Mouse (Mus musculus) kidney, embryonic 14.5 days (tissue): Measurements from ENCODE around the gene Mettl7a2. TPM values are rescaled to one million over a fixed set of nuclear protein-coding genes. Genes with fewer than 3 reads are reported as not detected.
A peak's percentile ranks its signal among the peaks of the same experiment; 100 is the strongest.

ENCODE experiments used
- ATAC-seq: fragments of 200-750 bp; cut with Nextera tagmentation; 2 replicates; pipeline ENCODE4 v1.8.0; 2017; ENCODE audit warnings: moderate number of reproducible peaks, mild to moderate bottlenecking, moderate TSS enrichment, moderate library complexity; ENCODE audit not compliant: low FRiP score, low TSS enrichment
- H3K27ac ChIP-seq: fragments of 300-500 bp; sonication (generic); 2 replicates; pipeline ENCODE4 v1.5.1; 2014; ENCODE audit warnings: low read depth, mild to moderate bottlenecking, low read length, moderate library complexity, mixed read lengths
- H3K27me3 ChIP-seq: fragments of 300-500 bp; sonication (generic); 2 replicates; pipeline ENCODE4 v1.6.1; 2014; ENCODE audit warnings: mild to moderate bottlenecking, low read length; ENCODE audit not compliant: control insufficient read depth, insufficient read depth
- H3K36me3 ChIP-seq: fragments of 300-500 bp; sonication (generic); 2 replicates; pipeline ENCODE4 v1.6.1; 2014; ENCODE audit warnings: low read length, mixed read lengths; ENCODE audit not compliant: control insufficient read depth, insufficient read depth
- H3K4me1 ChIP-seq: fragments of 300-500 bp; sonication (generic); 2 replicates; pipeline ENCODE4 v1.6.1; 2014; ENCODE audit warnings: low read length, mixed read lengths; ENCODE audit not compliant: control insufficient read depth, insufficient read depth
- H3K4me2 ChIP-seq: fragments of 300-500 bp; sonication (generic); replicated peaks from 2 replicates; pipeline ENCODE4 v1.6.1; 2014; ENCODE audit warnings: low read depth, mild to moderate bottlenecking, low read length
- H3K4me3 ChIP-seq: fragments of 300-500 bp; sonication (generic); 2 replicates; pipeline ENCODE4 v1.5.1; 2014; ENCODE audit warnings: mild to moderate bottlenecking, low read length
- H3K9ac ChIP-seq: fragments of 300-500 bp; sonication (generic); 2 replicates; pipeline ENCODE4 v1.6.1; 2014; ENCODE audit warnings: low read depth, mild to moderate bottlenecking, low read length, moderate library complexity
- H3K9me3 ChIP-seq: fragments of 300-500 bp; sonication (generic); 2 replicates; pipeline ENCODE4 v1.6.1; 2016; ENCODE audit warnings: low read length; ENCODE audit not compliant: control insufficient read depth
- WGBS: fragments of 180-500 bp; shearing (Covaris S2); extraction: QIAGEN DNeasy Blood & Tissue Kit; methylation state at CpG from one replicate; pipeline ENCODE4 v1.1.7; 2014; 5-methylcytosine and 5-hydroxymethylcytosine counted together
- polyA plus RNA-seq: library from polyadenylated mRNA; unstranded; fragments of >200 nt; fragmentation: Nextera tagmentation; extraction: Ambion mirVana; gene quantifications from 2 replicates; pipeline ENCODE4 v1.2.1, GENCODE M21; 2014

Mettl7a2 gene
- polyA plus RNA-seq, 1 experiment from 2014 or later: not detected

GRCm38 (mm10) chr15:100401811-100402210, 48.8 kb downstream of the Mettl7a2 start:
- Histone ChIP-seq H3K4me1 (no peaks in the 10 kb centered on the region), H3K4me2 (no peak overlapping the region), H3K9ac (no peak overlapping the region), H3K36me3 (peaks cover 80% of the 10 kb centered on the region), H3K27me3 (no peaks in the 10 kb centered on the region), H3K9me3 (no peaks in the 10 kb centered on the region), H3K4me3 (no peak overlapping the region), H3K27ac (no peak overlapping the region)
- no peak for ATAC-seq
- 89% methylated on average over 4 of the region's 4 CpGs for WGBS

- Histone ChIP-seq H3K4me1 (no peaks in the 10 kb centered on the region), H3K4me2 (no peak overlapping the region), H3K27ac (no peak overlapping the region), H3K4me3 (no peak overlapping the region), H3K9me3 (no peaks in the 10 kb centered on the region), H3K36me3 (peaks cover 75% of the 10 kb centered on the region), H3K9ac (no peak overlapping the region), H3K27me3 (no peaks in the 10 kb centered on the region)
- 91% methylated on average over 14 of the region's 14 CpGs for WGBS
- ATAC-seq: no peak
These were observed 49.3 kb downstream of the Mettl7a2 start for GRCm38 (mm10) chr15:100402347-100402746.

GRCm38 (mm10) chr15:100402798-100403197, 49.8 kb downstream of the Mettl7a2 start:
- 82% methylated on average over 4 of the region's 4 CpGs for WGBS
- H3K9ac ChIP-seq: no peak overlapping the region

GRCm38 (mm10) chr15:100403318-100404000, 50.5 kb downstream of the Mettl7a2 start:
- H3K27me3 ChIP-seq: no peaks in the 10 kb centered on the region
- H3K27ac ChIP-seq: no peak overlapping the region
- no peak overlapping the region for H3K9ac ChIP-seq
- peaks cover 73% of the 10 kb centered on the region for H3K36me3 ChIP-seq
- H3K9me3 ChIP-seq: no peaks in the 10 kb centered on the region
- no peak for ATAC-seq
- H3K4me1 ChIP-seq: no peaks in the 10 kb centered on the region
- 88% methylated on average over 16 of the region's 16 CpGs for WGBS
- no peak overlapping the region for H3K4me2 ChIP-seq
- H3K4me3 ChIP-seq: no peak overlapping the region

More at GRCm38 (mm10) chr15:100402798-100403197, 49.8 kb downstream of the Mettl7a2 start:
- Histone ChIP-seq H3K27me3 (no peaks in the 10 kb centered on the region), H3K4me1 (no peaks in the 10 kb centered on the region), H3K4me2 (no peak overlapping the region), H3K36me3 (peaks cover 73% of the 10 kb centered on the region), H3K9me3 (no peaks in the 10 kb centered on the region), H3K4me3 (no peak overlapping the region), H3K27ac (no peak overlapping the region)
- ATAC-seq: no peak

- no peak overlapping the region for H3K4me2 ChIP-seq
- WGBS: 77% methylated on average over 5 of the region's 5 CpGs
- H3K4me3 ChIP-seq: no peak overlapping the region
- 0 out of 2 replicates have a peak overlapping the region, but pooled peaks have one; percentile 43 for H3K27ac ChIP-seq
- H3K27me3 ChIP-seq: no peaks in the 10 kb centered on the region
- no peak for ATAC-seq
- no peaks in the 10 kb centered on the region for H3K9me3 ChIP-seq
- no peaks in the 10 kb centered on the region for H3K4me1 ChIP-seq
- peaks cover 63% of the 10 kb centered on the region for H3K36me3 ChIP-seq
- no peak overlapping the region for H3K9ac ChIP-seq
These were observed 53.1 kb downstream of the Mettl7a2 start for GRCm38 (mm10) chr15:100406088-100406487.

- 47% methylated on average over 14 of the region's 14 CpGs for WGBS
- H3K4me3 ChIP-seq: no peak overlapping the region
These were observed 58.1 kb downstream of the Mettl7a2 start for GRCm38 (mm10) chr15:100410918-100411672.

More at GRCm38 (mm10) chr15:100410918-100411672, 58.1 kb downstream of the Mettl7a2 start:
- peak overlapping the region; percentile 32; the same call in 1 of the 2 replicates for H3K27ac ChIP-seq
- no peak overlapping the region for H3K4me2 ChIP-seq
- H3K9me3 ChIP-seq: no peaks in the 10 kb centered on the region
- no peak overlapping the region for H3K9ac ChIP-seq
- no peaks in the 10 kb centered on the region for H3K27me3 ChIP-seq
- peak; percentile 64; the same call in 1 of the 2 replicates for ATAC-seq
- H3K4me1 ChIP-seq: no peaks in the 10 kb centered on the region; the same call in 1 of the 2 replicates
- H3K36me3 ChIP-seq: peaks cover 30% of the 10 kb centered on the region

Other genes starting within 250 kb of the Mettl7a2 start
- gene Atf1, start 125.4 kb upstream of the Mettl7a2 start, polyA plus RNA-seq: 48.4 and 57.8 TPM in 2 replicates
- not detected in 2 replicates for gene Tmprss12, start 72.4 kb upstream of the Mettl7a2 start, polyA plus RNA-seq
- gene Mettl7a1, start 49.1 kb upstream of the Mettl7a2 start, polyA plus RNA-seq: 10.0 and 17.4 TPM in 2 replicates
- gene Mettl7a3, start 18.3 kb upstream of the Mettl7a2 start, polyA plus RNA-seq: not detected in 2 replicates
- 0.27 and 0.87 TPM in 2 replicates for gene Methig1, start 51 bp upstream of the Mettl7a2 start, polyA plus RNA-seq
- gene Higd1c, start 11.3 kb downstream of the Mettl7a2 start, polyA plus RNA-seq: 0.77 TPM in 1 of 2 replicates, not detected in the other
- 0.14 TPM in 1 of 2 replicates, not detected in the other for gene Gm5475, start 68.9 kb downstream of the Mettl7a2 start, polyA plus RNA-seq
- 16.4 and 22.6 TPM in 2 replicates for gene Slc11a2, start 71.9 kb downstream of the Mettl7a2 start, polyA plus RNA-seq
- gene Letmd1, start 115.8 kb downstream of the Mettl7a2 start, polyA plus RNA-seq: 19.2 and 25.4 TPM in 2 replicates
- 14.5 and 18.6 TPM in 2 replicates for gene Csrnp2, start 142.3 kb downstream of the Mettl7a2 start, polyA plus RNA-seq
- gene Tfcp2, start 198.8 kb downstream of the Mettl7a2 start, polyA plus RNA-seq: 17.7 and 32.9 TPM in 2 replicates
- 9.6 and 14.6 TPM in 2 replicates for gene Pou6f1, start 246.8 kb downstream of the Mettl7a2 start, polyA plus RNA-seq